Mouse (Mus musculus) CH12.LX (cell line): ENCODE measurements at regions not wholly inside any gene's neighbourhood (a gene's known extent, or its start where the extent isn't known, plus 50 kb on each side); places are given as distances from the start of the nearest gene placed in this dataset.

Experiments used
- DNase-seq: peaks from one replicate; pipeline ENCODE4 v3.0.0-alpha.2; 2013; ENCODE audit errors: extremely low read depth
- H3K27ac ChIP-seq: 2 replicates; pipeline ENCODE4 v1.5.1; 2012; ENCODE audit warnings: low read depth, mild to moderate bottlenecking, control low read depth, moderate library complexity; ENCODE audit not compliant: insufficient read depth
- H3K27me3 ChIP-seq: replicated peaks from 2 replicates; pipeline ENCODE3; 2012; ENCODE audit warnings: inconsistent platforms
- H3K36me3 ChIP-seq, 2 experiments: replicated peaks in 1 of 2; 2 replicates each; pipeline versions ENCODE3 to v1.6.1; 2012; ENCODE audit warnings: inconsistent platforms in 1 of 2, low read length in 1 of 2, mild to moderate bottlenecking in 1 of 2, mixed read lengths in 1 of 2, moderate library complexity in 1 of 2; ENCODE audit not compliant: control insufficient read depth in 1 of 2, insufficient read depth in 1 of 2
- H3K4me1 ChIP-seq, 2 experiments: 2 replicates each; pipeline ENCODE4 v1.6.1; 2012; ENCODE audit warnings: inconsistent platforms in 1 of 2, moderate library complexity in 1 of 2; ENCODE audit not compliant: insufficient read depth in 2 of 2, control insufficient read depth in 1 of 2
- H3K4me2 ChIP-seq: 2 replicates; pipeline ENCODE4 v1.6.1; 2012; ENCODE audit warnings: low read depth, mild to moderate bottlenecking, control low read depth; ENCODE audit not compliant: poor library complexity, insufficient read depth, severe bottlenecking
- H3K4me3 ChIP-seq, 3 experiments: fragments of 150-350 bp in 1 of 3; sonication (generic) in 1 of 3; replicated peaks in 1 of 3; 2 replicates each; pipeline versions ENCODE3 to v1.5.1; 2011 to 2012; ENCODE audit warnings: low read depth in 2 of 3, low read length in 2 of 3, mild to moderate bottlenecking in 2 of 3, moderate library complexity in 2 of 3, control low read depth in 1 of 3, improper control_type of control experiment in 1 of 3, inconsistent platforms in 1 of 3, mixed read lengths in 1 of 3; ENCODE audit not compliant: poor library complexity in 1 of 3
- H3K79me2 ChIP-seq: replicated peaks from 2 replicates; pipeline ENCODE4 v1.6.1; 2012; ENCODE audit warnings: mild to moderate bottlenecking, moderate library complexity; ENCODE audit not compliant: control insufficient read depth, poor library complexity, insufficient read depth, severe bottlenecking; ENCODE audit errors: extremely low read depth
- H3K9ac ChIP-seq: 2 replicates; pipeline ENCODE4 v1.6.1; 2012; ENCODE audit warnings: low read depth, mild to moderate bottlenecking, control low read depth, moderate library complexity; ENCODE audit not compliant: insufficient read depth
- H3K9me3 ChIP-seq: replicated peaks from 2 replicates; pipeline ENCODE3; 2012; ENCODE audit warnings: low read length, inconsistent platforms, mixed read lengths
- CHD1 ChIP-seq: IDR thresholded peaks from 2 replicates; pipeline ENCODE4 v1.6.1; 2012; ENCODE audit warnings: low read depth, low read length, improper control_type of control experiment, inconsistent platforms
- CHD2 ChIP-seq: IDR thresholded peaks from 2 replicates; pipeline ENCODE4 v1.6.1; 2011; ENCODE audit warnings: low read length, improper control_type of control experiment
- CTCF ChIP-seq, 2 experiments: IDR thresholded peaks in 1 of 2; conservative IDR thresholded peaks in 1 of 2; 2 replicates each; pipeline ENCODE4 v1.5.1; 2011 to 2012; ENCODE audit warnings: low read depth in 2 of 2, low read length in 2 of 2, improper control_type of control experiment in 1 of 2, inconsistent platforms in 1 of 2, mild to moderate bottlenecking in 1 of 2, moderate library complexity in 1 of 2
- E2F4 ChIP-seq: IDR thresholded peaks from 2 replicates; pipeline ENCODE4 v1.6.1; 2011; ENCODE audit warnings: low read depth, low read length, improper control_type of control experiment; ENCODE audit not compliant: insufficient replicate concordance
- EP300 ChIP-seq: IDR thresholded peaks from 2 replicates; pipeline ENCODE4 v1.6.1; 2011; ENCODE audit warnings: low read length, improper control_type of control experiment
- ETS1 ChIP-seq: conservative IDR thresholded peaks from 2 replicates; pipeline ENCODE4 v1.6.1; 2012; ENCODE audit warnings: low read depth, mild to moderate bottlenecking, inconsistent platforms, low read length, improper control_type of control experiment, moderate library complexity
- HCFC1 ChIP-seq: IDR thresholded peaks from 2 replicates; pipeline ENCODE4 v1.6.1; 2012; ENCODE audit warnings: low read depth, mild to moderate bottlenecking, inconsistent platforms, low read length, improper control_type of control experiment
- IRF4 ChIP-seq: IDR thresholded peaks from 2 replicates; pipeline ENCODE4 v1.6.1; 2014; ENCODE audit warnings: low read depth, mild to moderate bottlenecking, inconsistent platforms, low read length, improper control_type of control experiment
- JUN ChIP-seq: IDR thresholded peaks from 2 replicates; pipeline ENCODE4 v1.6.1; 2011; ENCODE audit warnings: low read depth, mild to moderate bottlenecking, low read length, improper control_type of control experiment, moderate library complexity; ENCODE audit not compliant: insufficient read depth
- KAT2A ChIP-seq: IDR thresholded peaks from 2 replicates; pipeline ENCODE4 v1.6.1; 2012; ENCODE audit warnings: low read length, improper control_type of control experiment, inconsistent platforms; ENCODE audit not compliant: insufficient replicate concordance
- MXI1 ChIP-seq: IDR thresholded peaks from 2 replicates; pipeline ENCODE4 v1.6.1; 2011; ENCODE audit warnings: mild to moderate bottlenecking, low read depth, low read length, improper control_type of control experiment
- MYC ChIP-seq: IDR thresholded peaks from 2 replicates; pipeline ENCODE4 v1.6.1; 2011; ENCODE audit warnings: low read depth, mild to moderate bottlenecking, improper control_type of control experiment, low read length
- NELFE ChIP-seq: IDR thresholded peaks from 2 replicates; pipeline ENCODE4 v1.6.1; 2011; ENCODE audit warnings: low read depth, low read length, improper control_type of control experiment
- NRF1 ChIP-seq: IDR thresholded peaks from 2 replicates; pipeline ENCODE4 v1.6.1; 2014; ENCODE audit warnings: low read depth, mild to moderate bottlenecking, inconsistent platforms, low read length, improper control_type of control experiment, moderate library complexity
- PAX5 ChIP-seq: IDR thresholded peaks from 2 replicates; pipeline ENCODE4 v1.6.1; 2012; ENCODE audit warnings: low read length, inconsistent platforms, mixed read lengths
- POLR2A ChIP-seq: IDR thresholded peaks from 2 replicates; pipeline ENCODE4 v1.6.1; 2011; ENCODE audit warnings: low read depth, mild to moderate bottlenecking, improper control_type of control experiment, low read length
- SMC3 ChIP-seq: IDR thresholded peaks from 2 replicates; pipeline ENCODE4 v1.6.1; 2011; ENCODE audit warnings: low read depth, low read length, improper control_type of control experiment
- TBP ChIP-seq: conservative IDR thresholded peaks from 2 replicates; pipeline ENCODE4 v1.6.1; 2011; ENCODE audit warnings: low read depth, low read length, improper control_type of control experiment
- TCF12 ChIP-seq: IDR thresholded peaks from 2 replicates; pipeline ENCODE4 v1.6.1; 2014; ENCODE audit warnings: low read depth, mild to moderate bottlenecking, inconsistent platforms, low read length, improper control_type of control experiment
- USF2 ChIP-seq: conservative IDR thresholded peaks from 2 replicates; pipeline ENCODE4 v1.6.1; 2011; ENCODE audit warnings: low read depth, low read length, improper control_type of control experiment
- ZC3H11A ChIP-seq: IDR thresholded peaks from 2 replicates; pipeline ENCODE4 v1.6.1; 2012; ENCODE audit warnings: low read depth, mild to moderate bottlenecking, inconsistent platforms, low read length, improper control_type of control experiment
- ZKSCAN1 ChIP-seq: IDR thresholded peaks from 2 replicates; pipeline ENCODE4 v1.6.1; 2012; ENCODE audit warnings: low read depth, inconsistent platforms, low read length, improper control_type of control experiment, borderline replicate concordance
- dilution Hi-C: fragments of 300-500 bp; cut with MboI; formaldehyde crosslinking; loops from 2 replicates; pipeline ENCODE4 v1.14.3; 2020; ENCODE audit warnings: low sequenced_read_pairs; ENCODE audit not compliant: extremely low pct_unique_long_range_greater_than_20kb, extremely low pct_ligation_motif_present
- in situ Hi-C: fragments of 300-500 bp; cut with MboI; formaldehyde crosslinking; loops from 3 replicates; pipeline ENCODE4 v1.14.3; 2019; ENCODE audit warnings: low sequenced_read_pairs, low pct_ligation_motif_present, low pct_unique_long_range_greater_than_20kb, mixed read lengths

DNA sequence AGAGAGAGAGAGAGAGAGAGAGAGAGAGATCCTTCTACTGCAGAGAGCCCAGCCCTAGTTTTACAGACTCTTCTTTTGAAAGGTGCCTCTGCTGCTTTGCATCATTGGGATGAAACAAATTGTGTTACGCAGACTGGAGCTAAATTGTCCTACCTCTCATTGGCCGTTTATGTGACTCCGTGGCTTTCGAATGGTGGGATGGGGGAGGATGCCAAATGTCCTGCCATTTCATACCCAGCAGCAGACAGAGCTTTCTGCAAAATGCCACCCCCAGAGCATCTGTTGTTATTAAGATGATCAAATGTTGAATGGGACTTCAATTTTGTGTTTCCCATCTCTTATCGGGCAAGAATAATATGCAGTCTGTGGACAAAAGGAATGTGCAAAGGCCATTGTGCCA is 321.9 kb upstream of the Mki67 start:
- dilution Hi-C loops = no loop called here
- no peak overlapping the region for H3K9ac ChIP-seq
- in situ Hi-C loops = no loop called here
- H3K9me3 ChIP-seq = no peaks in the 10 kb centered on the region
- TF ChIP-seq PAX5 (no peak), JUN (no peak), NELFE (no peak), KAT2A (no peak), MXI1 (no peak)
- TF ChIP-seq, all 38 proteins: peak for 0
- Histone ChIP-seq H3K27ac (no peak overlapping the region), H3K4me3 (no peak overlapping the region), H3K79me2 (no peaks in the 10 kb centered on the region), H3K36me3 (no peaks in the 10 kb centered on the region), H3K27me3 (peaks cover 75% of the 10 kb centered on the region), H3K4me1 (no peaks in the 10 kb centered on the region), H3K4me2 (no peak overlapping the region)
- DNase-seq = no peak

DNA sequence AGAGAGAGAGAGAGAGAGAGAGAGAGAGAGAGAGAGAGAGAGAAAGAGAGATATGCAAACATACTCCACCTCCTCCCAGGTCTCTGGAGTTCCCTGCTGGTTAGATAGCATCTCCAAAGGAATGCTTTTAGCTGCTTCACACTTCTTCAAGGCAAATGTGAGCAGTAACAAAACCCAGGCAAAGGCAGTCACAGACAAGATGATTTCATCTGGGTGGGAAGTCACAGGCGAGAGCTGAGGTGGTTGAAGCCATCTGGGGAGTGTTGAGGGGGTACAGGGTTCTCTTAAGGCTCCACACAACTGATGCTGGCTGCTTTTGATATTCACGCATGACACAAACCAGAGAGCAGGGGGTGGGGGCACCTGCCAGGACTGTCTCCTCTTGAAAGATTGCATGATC is 322.7 kb upstream of the Mki67 start:
- no peaks in the 10 kb centered on the region for H3K9me3 ChIP-seq
- H3K9ac ChIP-seq = no peak overlapping the region
- H3K79me2 ChIP-seq = no peaks in the 10 kb centered on the region
- DNase-seq = no peak
- no peak overlapping the region for H3K4me2 ChIP-seq
- in situ Hi-C loops = no loop called here
- no peaks in the 10 kb centered on the region for H3K36me3 ChIP-seq
- peaks cover 77% of the 10 kb centered on the region for H3K27me3 ChIP-seq
- dilution Hi-C loops = no loop called here
- no peak for TF ChIP-seq NRF1
- TF ChIP-seq SMC3 = no peak
- no peak for TF ChIP-seq CHD1
- TF ChIP-seq USF2 = no peak
- TF ChIP-seq ETS1 = no peak
- no peak for TF ChIP-seq MXI1
- TF ChIP-seq TCF12 = no peak
- no peak for TF ChIP-seq EP300
- TF ChIP-seq POLR2A = no peak
- TF ChIP-seq HCFC1 = no peak
- no peak for TF ChIP-seq TBP
- no peak for TF ChIP-seq CHD2
- no peak for TF ChIP-seq ZC3H11A
- TF ChIP-seq MYC = no peak
- TF ChIP-seq ZKSCAN1 = no peak
- no peak for TF ChIP-seq IRF4
- TF ChIP-seq CTCF (conservative IDR thresholded peaks at IDR 0.05 in 1 of 2, IDR thresholded peaks at IDR 0.05 in 1 of 2; ENCODE audit: low read depth in 2 of 2, low read length in 2 of 2) = no peak
- no peak for TF ChIP-seq E2F4
- H3K4me3 ChIP-seq = no peak overlapping the region
- no peak overlapping the region for H3K27ac ChIP-seq
- H3K4me1 ChIP-seq = no peaks in the 10 kb centered on the region
